In genomic region chr7:141478270-141478748, GRCm38 (mm10) we compare ENCODE assay signal across 10 mouse cellular contexts. TPM values are rescaled to one million over a fixed set of nuclear protein-coding genes. Genes with fewer than 3 reads are reported as not detected.
DNase-seq lines count a peak whose midpoint lies in the region; ATAC-seq and TF ChIP-seq lines count a peak whose summit lies in the region.
"Had no signal": no experiment of that assay in that cellular context is flagged by ENCODE, and none has a peak within 500 bp of the region (broad histone marks: within the 10 kb centered on the region; RNA-seq: fewer than 3 reads in every experiment).

No protein-coding gene starts in this region.

- H3K9me3 ChIP-seq in limb, embryonic 13.5 days = no peaks in the 10 kb centered on the region
- H3K9me3 ChIP-seq: midbrain, embryonic 13.5 days had no signal

- no peak for ATAC-seq in limb, embryonic 13.5 days (ENCODE audit: low FRiP score, low read depth)
- ATAC-seq: midbrain, embryonic 13.5 days had no signal

- DNase-seq in kidney, adult 2 months = no peak
- no peak for DNase-seq in kidney, postnatal 4 days
- DNase-seq in testis, postnatal 14 days (ENCODE audit: low spot score) = no peak
- DNase-seq in frontal cortex, postnatal 14 days (ENCODE audit: low spot score in 2 of 2) = no peak
- no peak for DNase-seq in frontal cortex, postnatal 25 days (ENCODE audit: low spot score in 2 of 2)
- no peak for DNase-seq in cerebellum, adult 8-10 months
- DNase-seq: thymus, postnatal 25 days had no signal

- TF ChIP-seq POLR2A in kidney, adult 2 months (IDR thresholded peaks at IDR 0.05; ENCODE audit: low read depth, low read length) = no peak
- TF ChIP-seq POLR2A in testis, adult 2 months (IDR thresholded peaks at IDR 0.05; ENCODE audit: control insufficient read depth, low read depth, low read length) = no peak

- H3K4me2 ChIP-seq in limb, embryonic 13.5 days (replicated peaks) = peak overlapping the region; percentile 95
- H3K4me2 ChIP-seq: midbrain, embryonic 13.5 days had no signal

- peak overlapping the region; percentile 98 for H3K27ac ChIP-seq in kidney, adult 2 months (ENCODE audit: insufficient read depth, low read depth, low read length)
- peak overlapping the region; percentile 86 for H3K27ac ChIP-seq in testis, adult 2 months (ENCODE audit: control insufficient read depth, insufficient read depth, low read depth, low read length)
- peak overlapping the region; percentile 92 for H3K27ac ChIP-seq in limb, embryonic 13.5 days
- H3K27ac ChIP-seq: midbrain, embryonic 13.5 days had no signal

- 58% methylated on average over 5 of the region's 5 CpGs for WGBS in kidney, adult 2 months
- WGBS in limb, embryonic 13.5 days = 71% methylated on average over 5 of the region's 5 CpGs

- no peak overlapping the region for H3K4me3 ChIP-seq in kidney, adult 2 months (ENCODE audit: insufficient read depth, low read depth, low read length)
- H3K4me3 ChIP-seq in testis, adult 2 months (ENCODE audit: control insufficient read depth, low read depth, low read length) = no peak overlapping the region
- H3K4me3 ChIP-seq in limb, embryonic 13.5 days = no peak overlapping the region
- H3K4me3 ChIP-seq: midbrain, embryonic 13.5 days had no signal

- H3K4me1 ChIP-seq in kidney, adult 2 months (ENCODE audit: control insufficient read depth, insufficient read depth, low read length) = peaks cover 31% of the 10 kb centered on the region
- H3K4me1 ChIP-seq in testis, adult 2 months (ENCODE audit: control insufficient read depth, insufficient read depth, low read length) = peaks cover 39% of the 10 kb centered on the region
- H3K4me1 ChIP-seq in limb, embryonic 13.5 days = peaks cover 64% of the 10 kb centered on the region

- H3K36me3 ChIP-seq in kidney, adult 2 months (ENCODE audit: control insufficient read depth, insufficient read depth, low read length) = no peaks in the 10 kb centered on the region
- H3K36me3 ChIP-seq in testis, adult 2 months (ENCODE audit: control insufficient read depth, insufficient read depth, low read length) = no peaks in the 10 kb centered on the region
- H3K36me3 ChIP-seq in limb, embryonic 13.5 days = no peaks in the 10 kb centered on the region
- H3K36me3 ChIP-seq: midbrain, embryonic 13.5 days had no signal

- peak overlapping the region; percentile 45; the same call in 1 of the 2 replicates for H3K9ac ChIP-seq in limb, embryonic 13.5 days
- H3K9ac ChIP-seq: midbrain, embryonic 13.5 days had no signal

- TF ChIP-seq CTCF in kidney, adult 2 months (conservative IDR thresholded peaks at IDR 0.05; ENCODE audit: insufficient read depth, insufficient read length, low read depth, low read length) = no peak
- no peak for TF ChIP-seq CTCF in testis, adult 2 months (IDR thresholded peaks at IDR 0.05; ENCODE audit: control insufficient read depth, insufficient read depth, insufficient replicate concordance, low read depth, low read length)

- H3K27me3 ChIP-seq in kidney, adult 2 months (replicated peaks; ENCODE audit: control insufficient read depth, insufficient read depth, low read length) = no peaks in the 10 kb centered on the region
- no peaks in the 10 kb centered on the region for H3K27me3 ChIP-seq in testis, adult 2 months (ENCODE audit: control insufficient read depth, insufficient read depth, low read length)
- peaks cover 28% of the 10 kb centered on the region for H3K27me3 ChIP-seq in limb, embryonic 13.5 days

RNA-seq across cellular contexts. Expression of gene Tspan4, which starts 3.3 kb away (rescaled TPM):
- polyA plus RNA-seq in kidney, adult 2 months (2012; rRNA removed) = 143 and 162 TPM in 2 replicates
- 14.6 and 15.5 TPM in 2 replicates for polyA plus RNA-seq in testis, adult 2 months (2012; rRNA removed)
- polyA plus RNA-seq in limb, embryonic 13.5 days (2015; fragmentation: Nextera tagmentation; extraction: Ambion mirVana) = 70.5 and 71.2 TPM in 2 replicates

RNA-seq across cellular contexts. Expression of gene Polr2l, which starts 3.4 kb away (rescaled TPM):
- polyA plus RNA-seq in kidney, adult 2 months (2012; rRNA removed) = 67.3 and 70.9 TPM in 2 replicates
- 20.8 and 21.1 TPM in 2 replicates for polyA plus RNA-seq in testis, adult 2 months (2012; rRNA removed)
- 63.4 and 64.3 TPM in 2 replicates for polyA plus RNA-seq in limb, embryonic 13.5 days (2015; fragmentation: Nextera tagmentation; extraction: Ambion mirVana)

RNA-seq across cellular contexts. Expression of gene Cd151, which starts 11.1 kb away (rescaled TPM):
- polyA plus RNA-seq in kidney, adult 2 months (2012; rRNA removed) = 274 and 343 TPM in 2 replicates
- 102 and 104 TPM in 2 replicates for polyA plus RNA-seq in testis, adult 2 months (2012; rRNA removed)
- polyA plus RNA-seq in limb, embryonic 13.5 days (2015; fragmentation: Nextera tagmentation; extraction: Ambion mirVana) = 12.6 and 14.6 TPM in 2 replicates

RNA-seq across cellular contexts. Expression of gene Cracr2b, which starts 17.4 kb away (rescaled TPM):
- 15.3 and 22.2 TPM in 2 replicates for polyA plus RNA-seq in kidney, adult 2 months (2012; rRNA removed)
- 2.1 and 2.4 TPM in 2 replicates for polyA plus RNA-seq in testis, adult 2 months (2012; rRNA removed)
- polyA plus RNA-seq in limb, embryonic 13.5 days (2015; fragmentation: Nextera tagmentation; extraction: Ambion mirVana) = 13.5 and 14.3 TPM in 2 replicates

RNA-seq across cellular contexts. Expression of gene Pnpla2, which starts 23.3 kb away (rescaled TPM):
- polyA plus RNA-seq in kidney, adult 2 months (2012; rRNA removed) = 350 and 353 TPM in 2 replicates
- polyA plus RNA-seq in testis, adult 2 months (2012; rRNA removed) = 379 and 436 TPM in 2 replicates
- polyA plus RNA-seq in limb, embryonic 13.5 days (2015; fragmentation: Nextera tagmentation; extraction: Ambion mirVana) = 13.9 and 14.7 TPM in 2 replicates
